Mouse (Mus musculus): ENCODE results near the gene Fam120c. TPM values are rescaled to one million over a fixed set of nuclear protein-coding genes. Genes with fewer than 3 reads are reported as not detected.
A peak's percentile ranks its signal among the peaks of the same experiment; 100 is the strongest.

Fam120c gene
- polyA plus RNA-seq, 1 experiment: 2.1 TPM

GRCm38 (mm10) chrX:151344501-151344984, 568 bp downstream of the Fam120c start:
- Histone ChIP-seq H3K27me3 (ENCODE audit: control insufficient read depth, insufficient read depth, insufficient read length) (no peaks in the 10 kb centered on the region), H3K79me2 (ENCODE audit: control insufficient read depth, insufficient read depth) (peaks cover 39% of the 10 kb centered on the region), H3ac (ENCODE audit: control insufficient read depth, insufficient read length, low read depth) (peak overlapping the region; percentile 62), H3K4me3 (ENCODE audit: insufficient read depth, poor library complexity, severe bottlenecking) (peak overlapping the region; percentile 38), H3K79me3 (ENCODE audit: low read depth) (peaks cover 19% of the 10 kb centered on the region), H3K36me3 (ENCODE audit: control insufficient read depth, insufficient read depth) (no peaks in the 10 kb centered on the region)
- no peak for TF ChIP-seq CEBPB (IDR thresholded peaks at IDR 0.05; ENCODE audit: low read depth)

GRCm38 (mm10) chrX:151345333-151346125, 1.6 kb downstream of the Fam120c start:
- peak overlapping the region; percentile 38 for H3K4me3 ChIP-seq (ENCODE audit: insufficient read depth, poor library complexity, severe bottlenecking)
- no peaks in the 10 kb centered on the region for H3K27me3 ChIP-seq (ENCODE audit: control insufficient read depth, insufficient read depth, insufficient read length)
- no peaks in the 10 kb centered on the region for H3K36me3 ChIP-seq (ENCODE audit: control insufficient read depth, insufficient read depth)
- peaks cover 39% of the 10 kb centered on the region for H3K79me2 ChIP-seq (ENCODE audit: control insufficient read depth, insufficient read depth)
- H3K79me3 ChIP-seq (ENCODE audit: low read depth): peaks cover 19% of the 10 kb centered on the region
- no peak for TF ChIP-seq CEBPB (IDR thresholded peaks at IDR 0.05; ENCODE audit: low read depth)
- TF ChIP-seq MYOD1 (IDR thresholded peaks at IDR 0.05; ENCODE audit: control insufficient read depth, insufficient read length, low read depth): no peak
- no peak overlapping the region for H3ac ChIP-seq (ENCODE audit: control insufficient read depth, insufficient read length, low read depth)

GRCm38 (mm10) chrX:151347278-151347677, 3.3 kb downstream of the Fam120c start:
- H3K79me2 ChIP-seq (ENCODE audit: control insufficient read depth, insufficient read depth): peaks cover 39% of the 10 kb centered on the region
- H3K27me3 ChIP-seq (ENCODE audit: control insufficient read depth, insufficient read depth, insufficient read length): no peaks in the 10 kb centered on the region
- no peak overlapping the region for H3ac ChIP-seq (ENCODE audit: control insufficient read depth, insufficient read length, low read depth)

GRCm38 (mm10) chrX:151349322-151349721, 5.3 kb downstream of the Fam120c start:
- H3K79me2 ChIP-seq (ENCODE audit: control insufficient read depth, insufficient read depth): peaks cover 37% of the 10 kb centered on the region
- no peak overlapping the region for H3ac ChIP-seq (ENCODE audit: control insufficient read depth, insufficient read length, low read depth)
- H3K36me3 ChIP-seq (ENCODE audit: control insufficient read depth, insufficient read depth): no peaks in the 10 kb centered on the region
- TF ChIP-seq MYOD1 (IDR thresholded peaks at IDR 0.05; ENCODE audit: control insufficient read depth, insufficient read length, low read depth) (no peak), CTCF (IDR thresholded peaks at IDR 0.05; ENCODE audit: control insufficient read depth, insufficient read depth, insufficient read length) (no peak), MAX (IDR thresholded peaks at IDR 0.05) (no peak)
- no peaks in the 10 kb centered on the region for H3K27me3 ChIP-seq (ENCODE audit: control insufficient read depth, insufficient read depth, insufficient read length)
- H3K4me3 ChIP-seq (ENCODE audit: insufficient read depth, poor library complexity, severe bottlenecking): no peak overlapping the region
- H3K79me3 ChIP-seq (ENCODE audit: low read depth): peaks cover 23% of the 10 kb centered on the region

More at GRCm38 (mm10) chrX:151347278-151347677, 3.3 kb downstream of the Fam120c start:
- H3K36me3 ChIP-seq (ENCODE audit: control insufficient read depth, insufficient read depth): no peaks in the 10 kb centered on the region
- no peak overlapping the region for H3K4me3 ChIP-seq (ENCODE audit: insufficient read depth, poor library complexity, severe bottlenecking)
- no peak for TF ChIP-seq CEBPB (IDR thresholded peaks at IDR 0.05; ENCODE audit: low read depth)
- no peak for TF ChIP-seq CTCF (IDR thresholded peaks at IDR 0.05; ENCODE audit: control insufficient read depth, insufficient read depth, insufficient read length)
- TF ChIP-seq MYOG (IDR thresholded peaks at IDR 0.05; ENCODE audit: control insufficient read depth, extremely low read depth, insufficient read length): no peak
- TF ChIP-seq FOSL1 (IDR thresholded peaks at IDR 0.05; ENCODE audit: insufficient read depth, low read length, poor library complexity, severe bottlenecking): no peak
- TF ChIP-seq USF1 (IDR thresholded peaks at IDR 0.05; ENCODE audit: low read depth): no peak
- no peak for TF ChIP-seq MAX (IDR thresholded peaks at IDR 0.05)
- no peak for TF ChIP-seq MYOD1 (IDR thresholded peaks at IDR 0.05; ENCODE audit: control insufficient read depth, insufficient read length, low read depth)
- H3K79me3 ChIP-seq (ENCODE audit: low read depth): peaks cover 23% of the 10 kb centered on the region

GRCm38 (mm10) chrX:151418801-151419200, 74.8 kb downstream of the Fam120c start:
- no peak for TF ChIP-seq CEBPB (IDR thresholded peaks at IDR 0.05; ENCODE audit: low read depth)
- TF ChIP-seq MYOG (IDR thresholded peaks at IDR 0.05; ENCODE audit: control insufficient read depth, extremely low read depth, insufficient read length): no peak
- TF ChIP-seq USF1 (IDR thresholded peaks at IDR 0.05; ENCODE audit: low read depth): no peak
- no peak for TF ChIP-seq FOSL1 (IDR thresholded peaks at IDR 0.05; ENCODE audit: insufficient read depth, low read length, poor library complexity, severe bottlenecking)
- no peak for TF ChIP-seq CTCF (IDR thresholded peaks at IDR 0.05; ENCODE audit: control insufficient read depth, insufficient read depth, insufficient read length)
- TF ChIP-seq MYOD1 (IDR thresholded peaks at IDR 0.05; ENCODE audit: control insufficient read depth, insufficient read length, low read depth): no peak
- TF ChIP-seq MAX (IDR thresholded peaks at IDR 0.05): no peak
- H3ac ChIP-seq (ENCODE audit: control insufficient read depth, insufficient read length, low read depth): no peak overlapping the region
- no peak overlapping the region for H3K4me3 ChIP-seq (ENCODE audit: insufficient read depth, poor library complexity, severe bottlenecking)
- H3K27me3 ChIP-seq (ENCODE audit: control insufficient read depth, insufficient read depth, insufficient read length): no peaks in the 10 kb centered on the region
- no peaks in the 10 kb centered on the region for H3K79me3 ChIP-seq (ENCODE audit: low read depth)
- no peaks in the 10 kb centered on the region for H3K36me3 ChIP-seq (ENCODE audit: control insufficient read depth, insufficient read depth)
- no peaks in the 10 kb centered on the region for H3K79me2 ChIP-seq (ENCODE audit: control insufficient read depth, insufficient read depth)

GRCm38 (mm10) chrX:151420791-151421190, 76.8 kb downstream of the Fam120c start:
- Histone ChIP-seq H3ac (ENCODE audit: control insufficient read depth, insufficient read length, low read depth) (no peak overlapping the region), H3K79me3 (ENCODE audit: low read depth) (no peaks in the 10 kb centered on the region), H3K4me3 (ENCODE audit: insufficient read depth, poor library complexity, severe bottlenecking) (no peak overlapping the region), H3K36me3 (ENCODE audit: control insufficient read depth, insufficient read depth) (no peaks in the 10 kb centered on the region), H3K79me2 (ENCODE audit: control insufficient read depth, insufficient read depth) (no peaks in the 10 kb centered on the region), H3K27me3 (ENCODE audit: control insufficient read depth, insufficient read depth, insufficient read length) (no peaks in the 10 kb centered on the region)
- no peak for TF ChIP-seq MYOD1 (IDR thresholded peaks at IDR 0.05; ENCODE audit: control insufficient read depth, insufficient read length, low read depth)
- TF ChIP-seq CEBPB (IDR thresholded peaks at IDR 0.05; ENCODE audit: low read depth): no peak
- TF ChIP-seq FOSL1 (IDR thresholded peaks at IDR 0.05; ENCODE audit: insufficient read depth, low read length, poor library complexity, severe bottlenecking): no peak
- TF ChIP-seq USF1 (IDR thresholded peaks at IDR 0.05; ENCODE audit: low read depth): no peak
- no peak for TF ChIP-seq MAX (IDR thresholded peaks at IDR 0.05)
- TF ChIP-seq CTCF (IDR thresholded peaks at IDR 0.05; ENCODE audit: control insufficient read depth, insufficient read depth, insufficient read length): no peak
- TF ChIP-seq MYOG (IDR thresholded peaks at IDR 0.05; ENCODE audit: control insufficient read depth, extremely low read depth, insufficient read length): no peak

Data from C2C12 (cell line).